Mouse (Mus musculus) hindbrain, embryonic 12.5 days (tissue): Measurements from ENCODE around the gene Myzap. TPM values are rescaled to one million over a fixed set of nuclear protein-coding genes. Genes with fewer than 3 reads are reported as not detected.
A peak's percentile ranks its signal among the peaks of the same experiment; 100 is the strongest.

Experiments
- ATAC-seq: fragments of 200-750 bp; cut with Nextera tagmentation; 2 replicates; pipeline ENCODE4 v1.8.0; 2017; ENCODE audit warnings: moderate TSS enrichment; ENCODE audit not compliant: low FRiP score
- H3K27ac ChIP-seq: fragments of 300-500 bp; sonication (generic); 2 replicates; pipeline ENCODE4 v1.5.1; 2016; ENCODE audit warnings: mild to moderate bottlenecking
- H3K27me3 ChIP-seq: fragments of 300-500 bp; sonication (generic); 2 replicates; pipeline ENCODE4 v1.6.1; 2016; ENCODE audit warnings: mild to moderate bottlenecking
- H3K36me3 ChIP-seq: fragments of 300-500 bp; sonication (generic); 2 replicates; pipeline ENCODE4 v1.6.1; 2016; ENCODE audit warnings: mild to moderate bottlenecking
- H3K4me1 ChIP-seq: fragments of 300-500 bp; sonication (generic); 2 replicates; pipeline ENCODE4 v1.6.1; 2016
- H3K4me2 ChIP-seq: fragments of 300-500 bp; sonication (generic); replicated peaks from 2 replicates; pipeline ENCODE4 v1.6.1; 2016; ENCODE audit warnings: mild to moderate bottlenecking
- H3K4me3 ChIP-seq: fragments of 300-500 bp; sonication (generic); 2 replicates; pipeline ENCODE4 v1.5.1; 2016; ENCODE audit warnings: mild to moderate bottlenecking
- H3K9ac ChIP-seq: fragments of 300-500 bp; sonication (generic); 2 replicates; pipeline ENCODE4 v1.6.1; 2016; ENCODE audit warnings: mild to moderate bottlenecking, moderate library complexity
- H3K9me3 ChIP-seq: fragments of 300-500 bp; sonication (generic); replicated peaks from 2 replicates; pipeline ENCODE4 v1.6.1; 2016; ENCODE audit warnings: mild to moderate bottlenecking
- WGBS: fragments of 180-500 bp; shearing (Covaris S2); methylation state at CpG from one replicate; pipeline ENCODE4 v1.1.7; 2016; 5-methylcytosine and 5-hydroxymethylcytosine counted together
- polyA plus RNA-seq: library from polyadenylated mRNA; unstranded; fragments of >200 nt; fragmentation: Nextera tagmentation; extraction: Ambion mirVana; gene quantifications from 2 replicates; pipeline ENCODE4 v1.2.1, GENCODE M21; 2016

Gene Myzap
- polyA plus RNA-seq, 1 experiment from 2014 or later = 5.5 TPM

DNA sequence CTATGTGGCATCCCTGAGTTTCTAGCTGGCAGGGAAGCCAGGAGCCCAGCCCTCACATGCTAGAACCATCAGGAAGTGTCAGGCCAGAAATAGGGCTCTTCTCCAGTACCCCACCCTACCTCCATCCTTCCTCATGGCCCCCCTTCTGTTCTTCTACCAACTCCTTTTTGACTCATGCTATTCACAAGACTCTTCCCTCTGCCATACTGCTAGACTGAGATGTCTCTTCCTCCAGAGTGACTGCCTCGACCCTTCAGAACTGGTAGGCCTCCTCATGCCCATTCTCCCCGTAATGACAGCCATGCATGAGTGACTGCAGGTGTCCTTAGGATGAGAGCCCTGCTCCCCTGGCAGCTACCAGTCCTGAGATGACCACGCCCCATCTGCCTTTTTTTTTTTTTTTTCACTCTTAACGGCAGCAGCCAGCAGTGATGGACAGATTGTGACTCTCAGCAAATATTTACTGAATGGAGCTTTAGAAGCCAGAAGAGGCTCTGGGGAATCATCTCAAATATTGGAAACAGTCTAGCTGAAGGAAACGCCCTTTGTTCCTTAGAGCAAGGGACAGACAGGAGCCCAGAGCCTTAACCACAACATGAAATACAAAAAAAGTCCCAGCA is 23.7 kb downstream of the Myzap start:
- WGBS = 43% methylated on average over 5 of the region's 5 CpGs
- H3K36me3 ChIP-seq = no peaks in the 10 kb centered on the region
- no peak overlapping the region for H3K9ac ChIP-seq
- no peak overlapping the region for H3K4me3 ChIP-seq
- H3K27me3 ChIP-seq = no peaks in the 10 kb centered on the region
- no peak overlapping the region for H3K4me2 ChIP-seq
- H3K9me3 ChIP-seq = no peaks in the 10 kb centered on the region
- H3K27ac ChIP-seq = no peak overlapping the region; the same call in 1 of the 2 replicates
- no peak for ATAC-seq
- H3K4me1 ChIP-seq = peaks cover 2% of the 10 kb centered on the region; the same call in 1 of the 2 replicates

DNA sequence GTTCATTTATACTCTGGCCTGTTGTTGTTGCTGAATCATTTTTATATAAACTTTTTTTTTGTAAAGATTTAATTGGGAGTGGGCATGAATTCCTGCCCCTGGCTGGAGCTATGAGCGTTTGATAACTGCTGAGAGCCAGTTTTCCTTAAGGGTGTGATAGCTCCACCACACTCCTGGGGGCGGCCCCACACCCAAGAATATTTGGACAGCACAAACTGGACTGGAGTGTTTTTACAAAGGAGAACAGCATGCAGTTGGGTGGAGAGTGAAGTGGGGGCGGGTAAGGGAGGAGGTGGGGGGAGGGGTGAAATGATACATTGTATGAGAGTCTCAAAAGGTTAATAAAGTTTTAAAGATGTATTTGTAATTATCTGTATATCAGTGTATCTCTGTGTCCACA is 24.8 kb downstream of the Myzap start:
- Histone ChIP-seq H3K4me1 (peaks cover 2% of the 10 kb centered on the region; the same call in 1 of the 2 replicates), H3K9ac (no peak overlapping the region), H3K9me3 (no peaks in the 10 kb centered on the region), H3K27me3 (no peaks in the 10 kb centered on the region), H3K36me3 (no peaks in the 10 kb centered on the region), H3K4me3 (no peak overlapping the region), H3K4me2 (no peak overlapping the region), H3K27ac (no peak overlapping the region; the same call in 1 of the 2 replicates)
- 68% methylated on average over 3 of the region's 3 CpGs for WGBS
- ATAC-seq = no peak

- Histone ChIP-seq H3K9ac (no peak overlapping the region), H3K9me3 (no peaks in the 10 kb centered on the region), H3K27me3 (no peaks in the 10 kb centered on the region), H3K27ac (no peak overlapping the region), H3K36me3 (no peaks in the 10 kb centered on the region), H3K4me1 (peaks cover 2% of the 10 kb centered on the region; the same call in 1 of the 2 replicates), H3K4me2 (no peak overlapping the region), H3K4me3 (no peak overlapping the region)
- ATAC-seq = no peak
- 62% methylated on average over 4 of the region's 4 CpGs for WGBS
Measured at GRCm38 (mm10) chr9:71566763-71567162, 25.4 kb downstream of the Myzap start.

DNA sequence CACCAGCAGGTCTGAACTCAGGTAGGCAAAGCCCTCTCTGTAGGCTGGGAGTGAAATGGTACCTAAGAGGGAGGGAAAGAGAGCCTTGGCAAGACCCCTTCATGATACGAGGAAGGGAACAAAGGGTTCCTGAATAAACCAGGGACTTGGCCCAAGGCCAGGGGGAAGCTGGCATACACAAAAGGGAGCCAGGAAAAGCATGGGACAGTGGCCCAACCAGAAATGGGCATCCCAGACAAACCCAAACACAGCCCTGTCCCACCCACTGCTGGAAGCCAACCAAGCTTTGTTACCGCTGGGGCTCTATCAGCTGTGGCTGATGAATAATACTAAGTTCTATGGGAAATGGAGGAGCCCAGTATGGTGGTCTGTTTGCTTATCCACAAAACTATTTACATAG is 34.4 kb downstream of the Myzap start:
- Histone ChIP-seq H3K36me3 (no peaks in the 10 kb centered on the region), H3K27me3 (no peaks in the 10 kb centered on the region), H3K4me2 (no peak overlapping the region), H3K27ac (no peak overlapping the region), H3K9ac (no peak overlapping the region), H3K9me3 (no peaks in the 10 kb centered on the region), H3K4me1 (no peaks in the 10 kb centered on the region), H3K4me3 (no peak overlapping the region)
- no peak for ATAC-seq
- 56% methylated on average over 2 of the region's 2 CpGs for WGBS

- no peaks in the 10 kb centered on the region for H3K4me1 ChIP-seq
- no peaks in the 10 kb centered on the region for H3K36me3 ChIP-seq
- no peak overlapping the region for H3K4me2 ChIP-seq
- H3K27ac ChIP-seq = no peak overlapping the region
- H3K9ac ChIP-seq = no peak overlapping the region
- no peak overlapping the region for H3K4me3 ChIP-seq
- H3K9me3 ChIP-seq = no peaks in the 10 kb centered on the region
- whole genome bisulfite sequencing = 95% methylated on average over 3 of the region's 3 CpGs
- no peak for ATAC-seq
- H3K27me3 ChIP-seq = no peaks in the 10 kb centered on the region
Measured at GRCm38 (mm10) chr9:71554001-71554400, 38.2 kb downstream of the Myzap start.

DNA sequence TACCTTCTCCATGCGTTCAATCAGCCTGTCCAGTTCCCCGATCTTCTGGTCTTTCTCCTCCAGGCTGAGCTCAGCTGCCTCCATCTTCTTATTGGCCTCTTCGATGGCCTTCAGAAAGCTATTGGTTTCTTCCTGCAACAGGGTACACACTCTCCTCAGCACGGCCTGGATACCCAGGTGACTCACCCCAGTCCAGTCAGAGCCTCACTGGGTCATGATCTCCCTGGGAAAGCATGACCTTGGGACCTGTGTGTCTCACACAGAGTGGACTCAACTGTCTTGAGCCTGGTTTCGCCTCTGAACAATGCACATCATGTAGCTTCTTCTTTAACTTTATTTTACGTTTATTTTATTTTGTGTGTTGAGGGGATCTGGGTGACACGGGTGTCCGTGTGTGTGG is 42.0 kb downstream of the Myzap start:
- Histone ChIP-seq H3K27ac (no peak overlapping the region), H3K4me2 (no peak overlapping the region), H3K4me1 (no peaks in the 10 kb centered on the region), H3K9me3 (no peaks in the 10 kb centered on the region), H3K4me3 (no peak overlapping the region), H3K27me3 (no peaks in the 10 kb centered on the region), H3K36me3 (no peaks in the 10 kb centered on the region), H3K9ac (no peak overlapping the region)
- no peak for ATAC-seq
- WGBS = 92% methylated on average over 8 of the region's 8 CpGs

GRCm38 (mm10) chr9:71547704-71548275 is 44.4 kb downstream of the Myzap start:
- no peak overlapping the region for H3K4me2 ChIP-seq
- no peak for ATAC-seq
- no peak overlapping the region for H3K27ac ChIP-seq
- H3K4me3 ChIP-seq = no peak overlapping the region
- 79% methylated on average over 10 of the region's 10 CpGs for WGBS
- no peaks in the 10 kb centered on the region for H3K27me3 ChIP-seq
- peaks cover 3% of the 10 kb centered on the region; the same call in 1 of the 2 replicates for H3K4me1 ChIP-seq
- H3K9ac ChIP-seq = no peak overlapping the region
- H3K9me3 ChIP-seq = no peaks in the 10 kb centered on the region
- no peaks in the 10 kb centered on the region for H3K36me3 ChIP-seq

DNA sequence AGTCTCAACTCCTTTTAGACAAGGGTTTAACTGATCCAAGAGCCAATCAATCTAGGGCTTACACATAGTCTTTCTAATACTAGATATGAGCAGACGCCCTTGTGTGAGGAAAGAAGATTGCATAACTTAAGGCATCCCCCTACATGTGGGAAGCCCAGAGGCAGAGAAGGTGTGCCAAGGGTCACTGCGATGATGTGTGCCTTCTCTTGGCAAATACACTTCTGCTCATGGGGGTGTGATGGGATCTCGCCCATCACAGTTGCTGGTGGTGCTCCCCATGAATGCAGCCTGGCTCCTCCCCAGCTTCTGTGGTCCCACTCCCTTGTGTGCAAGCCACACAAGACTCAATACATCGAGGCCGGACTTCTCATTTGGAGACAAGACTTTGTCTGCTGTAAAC is 47.3 kb downstream of the Myzap start:
- H3K36me3 ChIP-seq = no peaks in the 10 kb centered on the region
- no peaks in the 10 kb centered on the region for H3K27me3 ChIP-seq
- 85% methylated on average over 5 of the region's 5 CpGs for WGBS
- peaks cover 3% of the 10 kb centered on the region; the same call in 1 of the 2 replicates for H3K4me1 ChIP-seq
- H3K27ac ChIP-seq = no peak overlapping the region
- no peak overlapping the region for H3K4me2 ChIP-seq
- no peak for ATAC-seq
- H3K9me3 ChIP-seq = no peaks in the 10 kb centered on the region
- H3K4me3 ChIP-seq = no peak overlapping the region
- no peak overlapping the region for H3K9ac ChIP-seq

DNA sequence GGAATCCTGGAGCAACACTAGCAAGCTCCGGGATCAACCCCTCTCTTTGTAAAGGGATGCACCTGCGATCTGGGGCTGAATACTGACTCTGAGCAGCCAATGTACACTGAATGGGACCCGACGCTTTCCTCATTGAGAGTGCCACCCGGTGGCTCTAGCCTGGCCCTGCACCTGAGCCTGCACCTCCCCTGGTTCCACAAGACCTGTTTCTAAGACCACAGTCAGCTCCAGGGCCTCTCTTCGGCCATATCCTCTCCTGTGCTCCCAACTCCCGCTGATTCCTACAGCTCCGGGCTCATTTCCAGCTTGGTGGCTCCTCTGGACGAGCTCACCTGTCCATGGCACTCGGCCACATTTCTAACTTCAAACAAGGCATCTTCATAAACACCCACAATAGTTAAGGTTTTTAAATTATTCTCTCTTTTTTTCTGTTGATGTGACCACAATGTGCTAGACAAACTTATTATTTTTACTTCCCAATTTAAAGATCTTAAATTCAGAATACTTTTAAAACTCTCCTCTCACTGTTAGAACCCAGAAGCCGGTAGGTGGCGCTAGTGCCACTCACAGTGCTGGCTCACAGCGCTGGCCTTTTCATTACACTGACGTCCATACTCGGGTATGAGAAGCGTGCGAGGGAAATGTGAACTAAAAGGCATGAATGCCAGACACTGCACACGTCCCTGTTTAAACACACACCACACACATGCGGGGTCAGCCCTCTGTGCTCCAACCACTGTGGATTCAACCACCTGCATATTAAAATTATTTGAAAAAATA is 48.5 kb downstream of the Myzap start:
- no peak overlapping the region for H3K4me2 ChIP-seq
- 20% methylated on average over 19 of the region's 19 CpGs for WGBS

GRCm38 (mm10) chr9:71542292-71542691 is 49.9 kb downstream of the Myzap start:
- 74% methylated on average over 5 of the region's 5 CpGs for WGBS

More for the DNA sequence above, 48.5 kb downstream of the Myzap start:
- ATAC-seq = peak; percentile 60
- no peaks in the 10 kb centered on the region for H3K36me3 ChIP-seq
- H3K9ac ChIP-seq = no peak overlapping the region; the same call in 1 of the 2 replicates
- H3K9me3 ChIP-seq = no peaks in the 10 kb centered on the region
- no peak overlapping the region for H3K27ac ChIP-seq
- no peaks in the 10 kb centered on the region for H3K27me3 ChIP-seq
- H3K4me1 ChIP-seq = peaks cover 3% of the 10 kb centered on the region; the same call in 1 of the 2 replicates
- H3K4me3 ChIP-seq = no peak overlapping the region

GRCm38 (mm10) chr9:71540739-71541138 is 51.4 kb downstream of the Myzap start:
- Histone ChIP-seq H3K27me3 (no peaks in the 10 kb centered on the region), H3K4me2 (no peak overlapping the region), H3K4me1 (peaks cover 3% of the 10 kb centered on the region; the same call in 1 of the 2 replicates), H3K9ac (no peak overlapping the region), H3K36me3 (no peaks in the 10 kb centered on the region), H3K4me3 (no peak overlapping the region), H3K27ac (no peak overlapping the region), H3K9me3 (no peaks in the 10 kb centered on the region)
- no peak for ATAC-seq
- 84% methylated on average over 3 of the region's 3 CpGs for WGBS

More at GRCm38 (mm10) chr9:71542292-71542691, 49.9 kb downstream of the Myzap start:
- H3K27ac ChIP-seq = no peak overlapping the region
- H3K36me3 ChIP-seq = no peaks in the 10 kb centered on the region
- peaks cover 3% of the 10 kb centered on the region; the same call in 1 of the 2 replicates for H3K4me1 ChIP-seq
- no peaks in the 10 kb centered on the region for H3K9me3 ChIP-seq
- no peaks in the 10 kb centered on the region for H3K27me3 ChIP-seq
- H3K9ac ChIP-seq = no peak overlapping the region
- H3K4me3 ChIP-seq = no peak overlapping the region
- H3K4me2 ChIP-seq = no peak overlapping the region
- no peak for ATAC-seq

DNA sequence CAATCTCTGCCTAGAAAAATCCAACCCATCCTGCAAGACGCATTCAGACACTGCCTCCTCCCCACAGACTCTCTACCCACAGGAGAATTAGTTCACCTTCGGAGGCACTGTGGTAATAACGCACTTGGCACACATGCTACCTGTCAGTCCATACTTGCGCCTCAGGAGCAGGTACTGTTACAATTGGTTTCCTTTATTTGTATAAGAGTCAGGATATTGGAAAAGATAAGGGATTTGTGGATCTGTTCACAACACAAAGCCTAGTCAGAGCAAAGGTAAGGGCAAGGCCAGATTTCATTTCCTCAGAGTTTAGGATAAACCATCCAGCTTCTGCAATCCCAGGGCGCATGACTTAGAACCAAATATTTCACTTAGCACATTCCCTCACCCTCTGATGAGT is 56.4 kb downstream of the Myzap start:
- Histone ChIP-seq H3K36me3 (no peaks in the 10 kb centered on the region), H3K9ac (no peak overlapping the region), H3K4me1 (no peaks in the 10 kb centered on the region), H3K27me3 (no peaks in the 10 kb centered on the region), H3K4me3 (no peak overlapping the region), H3K27ac (no peak overlapping the region), H3K9me3 (no peaks in the 10 kb centered on the region), H3K4me2 (no peak overlapping the region)
- ATAC-seq = no peak
- 92% methylated on average over 5 of the region's 5 CpGs for WGBS
